Mouse (Mus musculus) stomach, postnatal 0 days (tissue): Measurements from ENCODE around the gene Ryr2.

Experiments used
- CTCF ChIP-seq: IDR thresholded peaks from 2 replicates; pipeline ENCODE4 v1.5.1; 2016; ENCODE audit warnings: antibody characterized with exemption, low read depth, mild to moderate bottlenecking, moderate library complexity
- EP300 ChIP-seq: optimal IDR thresholded peaks from 2 replicates; pipeline ENCODE3; 2016; ENCODE audit warnings: antibody characterized with exemption

GRCm38 (mm10) chr13:11902856-11903255 is 203.9 kb downstream of the Ryr2 start:
- TF ChIP-seq CTCF (no peak), EP300 (no peak)
